ENCODE assay signal across 21 mouse cellular contexts in genomic region chr10:69890389-69890985, GRCm38 (mm10).
DNase-seq lines count a peak whose midpoint lies in the region; TF ChIP-seq lines count a peak whose summit lies in the region.
"Had no signal": no experiment of that assay in that cellular context is flagged by ENCODE, and none has a peak within 500 bp of the region (broad histone marks: within the 10 kb centered on the region; RNA-seq: fewer than 3 reads in every experiment).

No protein-coding gene starts in this region.

- H3K4me1 ChIP-seq in CH12.LX (ENCODE audit: control insufficient read depth in 1 of 2, insufficient read depth in 2 of 2): peaks cover 0 to 21% of the 10 kb centered on the region in 2 experiments; a peak in 2 of 4 replicates
- H3K4me1 ChIP-seq: megakaryocyte, embryonic 14.5 days; midbrain, embryonic 12.5 days; stomach, embryonic 15.5 days had no signal

- H3K4me2 ChIP-seq in CH12.LX (ENCODE audit: insufficient read depth, low read depth, poor library complexity, severe bottlenecking): 0 out of 2 replicates have a peak overlapping the region, but pooled peaks have one; percentile 10
- H3K4me2 ChIP-seq: heart, embryonic 13.5 days; hindbrain, embryonic 14.5 days; liver, embryonic 12.5 days; midbrain, embryonic 12.5 days; neural tube, embryonic 13.5 days; stomach, embryonic 15.5 days had no signal

- in situ Hi-C loops in CH12.LX (cut with MboI; ENCODE audit: low pct_ligation_motif_present, low pct_unique_long_range_greater_than_20kb, low sequenced_read_pairs): no loop called here

- no peak for TF ChIP-seq RAD21 in CH12.LX (IDR thresholded peaks at IDR 0.05; ENCODE audit: low read depth, low read length)

- H3K36me3 ChIP-seq in CH12.LX (replicated peaks in 1 of 2; ENCODE audit: control insufficient read depth in 1 of 2, insufficient read depth in 1 of 2, low read length in 1 of 2): peaks cover 0 to 32% of the 10 kb centered on the region in 2 experiments
- H3K36me3 ChIP-seq: G1E; liver, embryonic 12.5 days; stomach, embryonic 15.5 days had no signal

- no peak overlapping the region for H3K9ac ChIP-seq in CH12.LX (ENCODE audit: insufficient read depth, low read depth)
- H3K9ac ChIP-seq: heart, embryonic 13.5 days; hindbrain, embryonic 14.5 days; liver, embryonic 12.5 days; liver, postnatal 0 days; midbrain, embryonic 12.5 days; neural tube, embryonic 13.5 days; stomach, embryonic 15.5 days had no signal

- no peaks in the 10 kb centered on the region for H3K79me2 ChIP-seq in CH12.LX (replicated peaks; ENCODE audit: control insufficient read depth, extremely low read depth, insufficient read depth, poor library complexity, severe bottlenecking)

- H3K27ac ChIP-seq in gastrocnemius, adult 2 months: peak overlapping the region; percentile 83
- no peak overlapping the region for H3K27ac ChIP-seq in CH12.LX (ENCODE audit: insufficient read depth, low read depth)
- H3K27ac ChIP-seq: heart, embryonic 13.5 days; hindbrain, embryonic 14.5 days; kidney, postnatal 0 days; liver, embryonic 12.5 days; midbrain, embryonic 12.5 days; neural tube, embryonic 13.5 days; stomach, embryonic 15.5 days had no signal

- 0 out of 2 replicates have a peak, but pooled peaks have one; percentile 29 for TF ChIP-seq EP300 in CH12.LX (IDR thresholded peaks at IDR 0.05; ENCODE audit: low read length)

- no peak for TF ChIP-seq POLR2A in CH12.LX (IDR thresholded peaks at IDR 0.05; ENCODE audit: low read depth, low read length)

- no peaks in the 10 kb centered on the region for H3K9me3 ChIP-seq in CH12.LX (replicated peaks; ENCODE audit: low read length)
- H3K9me3 ChIP-seq: heart, embryonic 13.5 days; liver, embryonic 12.5 days; midbrain, embryonic 12.5 days; neural tube, embryonic 13.5 days; stomach, embryonic 15.5 days had no signal

- intact Hi-C loops in gastrocnemius, adult 2 months (cut with DNase I): no loop called here

- H3K4me3 ChIP-seq in gastrocnemius, adult 2 months: no peak overlapping the region
- H3K4me3 ChIP-seq in CH12.LX (replicated peaks in 1 of 3; ENCODE audit: low read depth in 2 of 3, low read length in 2 of 3, poor library complexity in 1 of 3): no peak overlapping the region
- H3K4me3 ChIP-seq: erythroblast, embryonic 14.5 days; heart, embryonic 13.5 days; liver, embryonic 12.5 days; megakaryocyte, embryonic 14.5 days; midbrain, embryonic 12.5 days; neural tube, embryonic 13.5 days; stomach, embryonic 15.5 days had no signal

- no peaks in the 10 kb centered on the region for H3K27me3 ChIP-seq in CH12.LX (replicated peaks)
- H3K27me3 ChIP-seq: heart, embryonic 13.5 days; liver, embryonic 12.5 days; megakaryocyte, embryonic 14.5 days; midbrain, embryonic 12.5 days; neural tube, embryonic 13.5 days; Patski; stomach, embryonic 15.5 days had no signal

- peak; percentile 68 for DNase-seq in gastrocnemius, adult 2 months
- DNase-seq in gastrocnemius, postnatal 10 days: no peak
- DNase-seq in 416B (ENCODE audit: low read depth) (peak; percentile 20), CH12.LX (ENCODE audit: extremely low read depth) (no peak)
- DNase-seq in gastrocnemius, postnatal 25 days: peak; percentile 53
- DNase-seq in layer of hippocampus, adult 18-20 months (ENCODE audit: low spot score in 2 of 2): no peak
- no peak for DNase-seq in cerebellum, adult 9-10 months
- DNase-seq in c-Kit-positive CD71-positive TER-119-positive erythroid progenitor cells, embryonic 14.5 days (ENCODE audit: low spot score): no peak
- DNase-seq: cerebellum, adult 11-12 months had no signal

- dilution Hi-C loops in CH12.LX (cut with MboI; ENCODE audit: extremely low pct_ligation_motif_present, extremely low pct_unique_long_range_greater_than_20kb, low sequenced_read_pairs): no loop called here

- no peak for TF ChIP-seq CTCF in gastrocnemius, adult 2 months (IDR thresholded peaks at IDR 0.05)
- no peak for TF ChIP-seq CTCF in CH12.LX (conservative IDR thresholded peaks at IDR 0.05 in 1 of 2, IDR thresholded peaks at IDR 0.05 in 1 of 2; ENCODE audit: low read depth in 2 of 2, low read length in 2 of 2)

TF ChIP-seq in CH12.LX, 34 proteins besides CTCF, POLR2A, EP300 and RAD21:
- TF ChIP-seq TCF12 (IDR thresholded peaks at IDR 0.05; ENCODE audit: low read depth, low read length) (no peak), ETS1 (conservative IDR thresholded peaks at IDR 0.05; ENCODE audit: low read depth, low read length) (no peak), SMC3 (IDR thresholded peaks at IDR 0.05; ENCODE audit: low read depth, low read length) (no peak), E2F4 (IDR thresholded peaks at IDR 0.05; ENCODE audit: insufficient replicate concordance, low read depth, low read length) (no peak), BHLHE40 (IDR thresholded peaks at IDR 0.05; ENCODE audit: low read depth, low read length) (no peak), MAFK (IDR thresholded peaks at IDR 0.05; ENCODE audit: insufficient replicate concordance, low read length) (no peak), PAX5 (IDR thresholded peaks at IDR 0.05; ENCODE audit: low read length) (no peak), IRF4 (IDR thresholded peaks at IDR 0.05; ENCODE audit: low read depth, low read length) (no peak), TBP (conservative IDR thresholded peaks at IDR 0.05; ENCODE audit: low read depth, low read length) (no peak), NRF1 (IDR thresholded peaks at IDR 0.05; ENCODE audit: low read depth, low read length) (no peak), MEF2A (IDR thresholded peaks at IDR 0.05; ENCODE audit: borderline replicate concordance, low read depth, low read length) (no peak), ZNF384 (IDR thresholded peaks at IDR 0.05; ENCODE audit: low read depth, low read length) (no peak), JUND (conservative IDR thresholded peaks at IDR 0.05; ENCODE audit: low read depth, low read length) (no peak), USF1 (IDR thresholded peaks at IDR 0.05; ENCODE audit: low read depth, low read length) (no peak), ZMIZ1 (IDR thresholded peaks at IDR 0.05; ENCODE audit: low read depth, low read length) (no peak), MXI1 (IDR thresholded peaks at IDR 0.05; ENCODE audit: low read depth, low read length) (no peak), MAZ (IDR thresholded peaks at IDR 0.05; ENCODE audit: low read depth, low read length) (no peak)
TF ChIP-seq in CH12.LX: peak in this region for 0.

Comparison
In these comparisons a context has a peak if more than half of its experiments do, and no peak if none do; other contexts are left out.
1. DNase-seq: peak in gastrocnemius, adult 2 months (single experiment), 416B (single experiment) and gastrocnemius, postnatal 25 days (single experiment); none in gastrocnemius, postnatal 10 days (single experiment), CH12.LX (single experiment), layer of hippocampus, adult 18-20 months (0 of 2), cerebellum, adult 9-10 months (single experiment) and c-Kit-positive CD71-positive TER-119-positive erythroid progenitor cells, embryonic 14.5 days (single experiment).